Mouse (Mus musculus) midbrain, embryonic 10.5 days (tissue): ENCODE data around the gene Serping1. TPM values are rescaled to one million over a fixed set of nuclear protein-coding genes. Genes with fewer than 3 reads are reported as not detected.

Source experiments
- DNase-seq: peaks from one replicate; pipeline ENCODE4 v3.0.0-alpha.2; 2017; ENCODE audit warnings: low spot score
- H3K27ac ChIP-seq: fragments of 300-500 bp; sonication (generic); replicated peaks from 2 replicates; pipeline ENCODE4 v1.5.1; 2016; ENCODE audit warnings: mild to moderate bottlenecking
- H3K27me3 ChIP-seq: fragments of 300-500 bp; sonication (generic); 2 replicates; pipeline ENCODE4 v1.6.1; 2016; ENCODE audit warnings: low read depth, mild to moderate bottlenecking; ENCODE audit not compliant: poor library complexity, severe bottlenecking
- H3K36me3 ChIP-seq: fragments of 300-500 bp; sonication (generic); 2 replicates; pipeline ENCODE4 v1.6.1; 2016; ENCODE audit warnings: mild to moderate bottlenecking, moderate library complexity
- H3K4me1 ChIP-seq: fragments of 300-500 bp; sonication (generic); 2 replicates; pipeline ENCODE4 v1.6.1; 2016
- H3K4me3 ChIP-seq: fragments of 300-500 bp; sonication (generic); 2 replicates; pipeline ENCODE4 v1.5.1; 2016; ENCODE audit warnings: mild to moderate bottlenecking, moderate library complexity
- H3K9me3 ChIP-seq: fragments of 300-500 bp; sonication (generic); replicated peaks from 2 replicates; pipeline ENCODE4 v1.6.1; 2016; ENCODE audit warnings: mild to moderate bottlenecking
- whole genome bisulfite sequencing: fragments of 180-500 bp; shearing (Covaris S2); methylation state at CpG from one replicate; pipeline ENCODE4 v1.1.7; 2016; 5-methylcytosine and 5-hydroxymethylcytosine counted together
- polyA plus RNA-seq: library from polyadenylated mRNA; unstranded; fragments of >200 nt; fragmentation: Nextera tagmentation; extraction: Ambion mirVana; gene quantifications from 2 replicates; pipeline ENCODE4 v1.2.1, GENCODE M21; 2016

Serping1 gene
- polyA plus RNA-seq, 1 experiment from 2014 or later = 27.6 TPM

DNA sequence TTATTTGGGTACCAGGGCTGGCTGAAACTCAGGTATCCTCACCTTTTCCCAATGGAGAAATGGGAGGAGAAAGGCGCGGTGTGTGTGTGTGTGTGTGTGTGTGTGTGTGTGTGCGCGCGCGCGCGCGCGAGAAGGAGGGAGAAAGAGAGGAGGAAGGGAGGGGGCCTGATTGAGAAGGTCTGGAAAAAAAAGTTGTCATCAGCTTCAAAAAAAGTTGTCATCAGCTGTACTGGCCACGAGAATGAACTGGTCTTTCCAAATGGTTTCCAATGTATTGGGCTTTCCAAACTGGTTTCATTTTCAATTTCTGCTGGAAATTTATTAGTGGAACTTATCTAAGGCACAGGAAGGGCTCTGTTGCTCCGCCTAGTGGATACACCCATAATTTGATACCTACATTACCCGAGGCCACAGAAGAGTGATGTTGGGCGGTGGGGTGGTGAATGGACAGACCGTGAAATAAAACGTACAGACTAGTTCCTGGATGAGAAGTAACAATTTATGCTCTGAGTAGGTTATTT lies 23.9 kb upstream of the Serping1 start:
- Histone ChIP-seq H3K27me3 (0 out of 2 replicates have a peak, but pooled peaks cover 4% of the 10 kb centered on the region), H3K27ac (peak overlapping the region; percentile 86), H3K4me1 (peaks cover 13% of the 10 kb centered on the region; the same call in 1 of the 2 replicates), H3K36me3 (no peaks in the 10 kb centered on the region), H3K9me3 (peaks cover 19% of the 10 kb centered on the region; the same call in 1 of the 2 replicates), H3K4me3 (peak overlapping the region; percentile 74)
- 2% methylated on average over 16 of the region's 16 CpGs for WGBS
- DNase-seq = peak; percentile 57

DNA sequence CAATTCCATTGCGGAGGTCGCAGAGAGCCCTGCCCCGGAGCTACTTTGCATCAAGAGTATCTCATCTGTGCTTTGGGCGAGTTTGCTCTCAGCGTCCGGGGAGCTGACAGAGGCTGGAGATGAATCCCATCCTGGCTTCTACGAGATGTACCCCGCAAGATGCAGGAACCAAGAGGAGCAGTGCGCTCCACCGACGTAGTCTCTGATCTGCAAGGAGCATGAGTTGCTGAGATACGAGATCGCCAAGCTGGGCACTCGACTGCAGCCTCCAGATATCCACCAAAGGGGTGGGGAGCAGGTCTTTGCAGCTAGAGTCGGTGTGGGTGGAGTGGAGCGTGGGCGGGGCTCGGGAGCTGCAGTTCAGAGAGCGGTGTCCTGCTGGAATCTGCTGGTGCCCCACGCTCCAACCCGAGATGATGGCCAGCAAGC lies 23.3 kb upstream of the Serping1 start, which contains the start of gene Ube2l6:
Ube2l6 (plus strand) TSS at position 336 of the 429 bp plus-strand sequence.
- peaks cover 13% of the 10 kb centered on the region; the same call in 1 of the 2 replicates for H3K4me1 ChIP-seq
- WGBS = under 1% methylated on average over 21 of the region's 21 CpGs
- 0 out of 2 replicates have a peak, but pooled peaks cover 4% of the 10 kb centered on the region for H3K27me3 ChIP-seq
- no peaks in the 10 kb centered on the region for H3K36me3 ChIP-seq
- peak; percentile 79 for DNase-seq
- peak within 1 kb of the TSS; percentile 86 for H3K27ac ChIP-seq
- peaks cover 20% of the 10 kb centered on the region; the same call in 1 of the 2 replicates for H3K9me3 ChIP-seq
- peak within 1 kb of the TSS; percentile 74 for H3K4me3 ChIP-seq

DNA sequence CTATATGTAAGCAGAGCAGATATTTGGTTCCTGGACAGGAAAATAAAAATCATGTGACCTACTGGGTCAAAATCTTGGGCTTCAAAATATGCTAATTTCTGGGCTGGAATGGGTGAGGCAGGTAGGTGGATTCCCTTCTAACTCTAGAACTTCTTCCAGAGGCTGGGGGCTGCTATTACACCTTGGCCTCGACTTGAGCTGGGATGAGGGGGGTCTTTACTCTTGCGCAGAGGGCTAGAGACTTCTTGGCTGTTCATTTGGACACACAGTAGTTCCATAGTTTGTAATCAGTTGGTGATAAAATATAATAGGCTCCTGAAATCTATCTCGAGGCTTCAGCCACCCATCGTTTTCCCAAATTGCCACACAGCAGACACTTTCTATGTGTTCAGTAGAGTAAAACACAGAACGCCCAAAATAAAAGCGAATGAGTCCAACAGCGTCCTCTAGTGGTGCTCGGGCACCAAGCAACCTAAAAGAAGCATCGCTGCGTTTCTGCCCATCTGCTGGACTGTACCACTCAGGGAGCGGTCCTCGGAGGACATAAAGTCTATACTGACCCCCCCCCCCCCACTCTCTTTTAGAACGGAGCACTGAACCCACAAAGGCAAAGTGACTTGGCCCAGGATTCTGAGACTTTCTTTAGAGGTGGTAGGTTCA lies 22.7 kb upstream of the Serping1 start:
- Histone ChIP-seq H3K9me3 (peaks cover 20% of the 10 kb centered on the region; the same call in 1 of the 2 replicates), H3K27ac (peak overlapping the region; percentile 86), H3K4me3 (peak overlapping the region; percentile 74), H3K4me1 (peaks cover 13% of the 10 kb centered on the region; the same call in 1 of the 2 replicates), H3K36me3 (no peaks in the 10 kb centered on the region), H3K27me3 (0 out of 2 replicates have a peak, but pooled peaks cover 4% of the 10 kb centered on the region)
- peak; percentile 86 for DNase-seq
- WGBS = 10% methylated on average over 13 of the region's 13 CpGs

DNA sequence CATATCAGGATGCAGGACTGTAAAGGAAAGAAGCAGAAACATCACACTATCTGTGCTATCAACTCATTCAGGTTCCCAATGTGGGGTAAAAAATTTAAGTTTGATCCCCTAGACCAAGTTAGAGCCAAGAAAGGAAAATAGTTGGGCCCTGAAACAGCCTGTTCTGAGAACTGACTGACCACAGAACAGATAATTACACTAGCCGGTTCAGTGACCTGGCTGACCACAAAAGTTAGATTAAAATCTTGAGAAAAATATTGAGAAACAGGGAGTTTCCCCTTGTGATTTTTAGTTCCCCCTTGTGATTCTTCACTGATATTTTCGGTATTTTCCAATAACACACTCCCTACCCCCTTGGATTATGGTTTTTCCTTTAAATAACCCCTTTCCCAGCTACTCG lies 18.6 kb upstream of the Serping1 start:
- no peak for DNase-seq
- Histone ChIP-seq H3K36me3 (no peaks in the 10 kb centered on the region), H3K4me3 (no peak overlapping the region), H3K9me3 (peaks cover 20% of the 10 kb centered on the region; the same call in 1 of the 2 replicates), H3K27ac (no peak overlapping the region), H3K4me1 (peaks cover 17% of the 10 kb centered on the region; the same call in 1 of the 2 replicates), H3K27me3 (no peaks in the 10 kb centered on the region)
- 88% methylated on average over 3 of the region's 3 CpGs for WGBS

DNA sequence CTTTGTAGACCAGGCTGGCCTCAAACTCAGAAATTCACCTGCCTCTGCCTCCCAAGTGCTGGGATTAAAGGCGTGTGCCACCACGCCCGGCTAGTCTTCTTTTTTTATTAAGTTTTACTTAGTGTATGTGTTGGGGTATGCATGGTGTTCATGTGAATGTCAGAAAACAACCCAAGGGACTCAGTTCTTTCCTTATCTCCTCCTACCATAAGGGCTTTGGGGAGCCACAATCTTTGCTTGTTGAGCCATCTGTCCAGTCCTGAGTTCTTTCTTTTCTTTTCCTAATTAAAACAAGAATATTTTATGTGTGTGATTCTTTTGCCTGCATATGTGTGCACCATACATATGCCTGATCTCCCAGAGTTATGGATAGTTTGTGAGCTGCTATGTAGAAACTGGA lies 17.9 kb upstream of the Serping1 start:
- no peaks in the 10 kb centered on the region for H3K27me3 ChIP-seq
- no peak overlapping the region for H3K4me3 ChIP-seq
- peaks cover 14% of the 10 kb centered on the region; the same call in 1 of the 2 replicates for H3K4me1 ChIP-seq
- peaks cover 20% of the 10 kb centered on the region; the same call in 1 of the 2 replicates for H3K9me3 ChIP-seq
- H3K36me3 ChIP-seq = no peaks in the 10 kb centered on the region
- WGBS = 92% methylated on average over 3 of the region's 3 CpGs
- DNase-seq = no peak
- no peak overlapping the region for H3K27ac ChIP-seq

DNA sequence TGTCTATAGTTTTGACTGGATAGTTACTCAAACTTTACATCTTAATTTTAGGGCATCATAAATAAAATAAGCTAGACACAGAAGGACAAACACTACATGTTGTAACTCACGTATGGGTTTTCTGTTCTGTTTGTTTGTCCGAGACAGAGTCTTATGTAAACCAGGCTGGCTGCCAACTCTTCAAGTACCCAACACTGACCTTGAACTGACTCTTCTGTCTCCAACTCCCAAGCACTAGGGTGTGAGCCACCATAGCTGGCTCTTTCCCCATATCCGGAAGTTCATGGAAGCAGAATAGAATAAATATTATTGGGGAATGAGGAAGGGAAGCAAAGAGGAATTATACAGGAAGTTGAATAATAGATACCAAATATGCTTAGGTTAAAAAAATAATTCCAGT lies 17.3 kb upstream of the Serping1 start:
- Histone ChIP-seq H3K4me3 (no peak overlapping the region), H3K27ac (no peak overlapping the region), H3K27me3 (no peaks in the 10 kb centered on the region), H3K36me3 (no peaks in the 10 kb centered on the region), H3K4me1 (0 out of 2 replicates have a peak, but pooled peaks cover 8% of the 10 kb centered on the region), H3K9me3 (peaks cover 20% of the 10 kb centered on the region; the same call in 1 of the 2 replicates)
- DNase-seq = no peak
- 91% methylated on average over 3 of the region's 3 CpGs for WGBS

DNA sequence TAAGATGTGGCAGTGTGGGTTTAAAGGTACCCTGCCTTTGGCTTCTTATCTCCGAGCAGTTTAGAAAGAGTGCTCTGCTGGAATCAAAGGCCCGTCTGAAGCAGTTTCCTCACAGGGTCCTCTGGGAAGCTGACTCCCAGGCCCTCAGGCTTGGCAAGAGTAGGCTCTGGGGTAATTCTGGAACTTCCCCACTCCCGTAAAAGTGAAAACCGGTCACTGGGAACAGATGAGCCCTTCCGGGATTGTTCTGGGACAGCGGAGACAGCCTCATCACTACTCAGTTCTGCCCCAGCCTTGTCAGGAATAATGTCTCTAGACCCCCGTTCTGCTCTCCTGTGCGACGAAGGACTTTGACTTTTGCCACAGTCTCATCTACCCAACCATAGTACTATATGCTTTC lies 15.2 kb upstream of the Serping1 start:
- 55% methylated on average over 9 of the region's 9 CpGs for WGBS
- 0 out of 2 replicates have a peak, but pooled peaks cover 8% of the 10 kb centered on the region for H3K4me1 ChIP-seq
- no peak overlapping the region for H3K4me3 ChIP-seq
- H3K27me3 ChIP-seq = no peaks in the 10 kb centered on the region
- peaks cover 14% of the 10 kb centered on the region; the same call in 1 of the 2 replicates for H3K9me3 ChIP-seq
- no peaks in the 10 kb centered on the region for H3K36me3 ChIP-seq
- DNase-seq = no peak
- H3K27ac ChIP-seq = no peak overlapping the region

DNA sequence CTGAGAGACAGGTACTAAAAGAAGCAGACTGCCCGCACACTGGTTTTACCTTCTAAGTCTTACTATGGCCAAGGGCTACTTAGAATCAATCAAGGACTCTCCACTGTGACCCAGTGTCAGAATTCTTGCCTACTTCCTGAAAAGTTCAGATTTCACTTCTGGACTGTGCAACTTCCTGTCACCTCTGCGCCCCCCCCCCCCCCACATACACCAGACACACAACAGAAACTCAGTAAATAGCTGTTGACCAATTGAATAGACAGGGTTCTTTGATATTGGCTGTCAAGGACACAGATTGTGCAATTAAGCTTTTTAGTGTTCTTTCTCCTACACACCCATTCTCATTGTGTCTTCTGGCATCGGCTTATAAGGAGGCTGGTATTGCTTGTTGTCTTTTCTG lies 13.1 kb upstream of the Serping1 start:
- Histone ChIP-seq H3K27me3 (no peaks in the 10 kb centered on the region), H3K4me3 (no peak overlapping the region), H3K4me1 (0 out of 2 replicates have a peak, but pooled peaks cover 8% of the 10 kb centered on the region), H3K27ac (no peak overlapping the region), H3K36me3 (no peaks in the 10 kb centered on the region), H3K9me3 (no peaks in the 10 kb centered on the region)
- WGBS = 85% methylated on average over 3 of the region's 3 CpGs
- no peak for DNase-seq

DNA sequence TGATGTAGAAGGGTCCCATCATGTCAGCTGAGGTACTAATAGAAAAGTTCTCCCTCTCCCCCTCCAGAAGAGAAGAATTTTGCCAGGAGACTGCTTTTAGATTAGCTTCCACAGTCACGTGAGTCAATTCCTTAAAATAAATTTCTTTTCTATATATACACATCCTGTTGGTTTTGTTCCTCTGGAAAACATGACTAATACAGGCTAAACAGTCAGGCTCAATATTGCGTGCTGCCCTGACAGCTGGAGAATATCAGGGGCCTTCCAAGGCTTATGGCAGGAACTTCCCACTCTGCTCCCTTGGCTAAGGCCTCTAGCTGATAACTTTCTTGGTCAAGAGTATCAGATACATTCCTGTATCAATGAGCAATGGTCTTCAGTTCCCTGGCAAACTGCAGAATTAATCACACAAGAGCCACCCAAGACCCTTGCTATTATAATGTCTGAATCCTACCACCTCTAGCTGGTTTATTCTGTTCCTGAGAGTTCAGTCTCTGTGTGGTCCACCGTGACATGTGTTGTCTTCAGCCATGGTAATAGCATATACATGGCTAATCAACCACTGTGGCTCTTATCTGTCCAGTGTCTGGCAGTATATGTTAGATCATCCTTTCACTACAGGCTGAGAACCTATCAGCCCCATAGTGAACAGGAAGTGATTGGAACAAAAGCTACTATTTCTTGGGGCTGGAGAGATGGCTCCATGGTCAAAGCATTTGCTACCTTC lies 8.8 kb upstream of the Serping1 start:
- DNase-seq = no peak
- Histone ChIP-seq H3K27ac (no peak overlapping the region), H3K4me1 (no peaks in the 10 kb centered on the region), H3K36me3 (no peaks in the 10 kb centered on the region), H3K9me3 (no peaks in the 10 kb centered on the region), H3K4me3 (no peak overlapping the region), H3K27me3 (no peaks in the 10 kb centered on the region)
- WGBS = 88% methylated on average over 3 of the region's 3 CpGs

DNA sequence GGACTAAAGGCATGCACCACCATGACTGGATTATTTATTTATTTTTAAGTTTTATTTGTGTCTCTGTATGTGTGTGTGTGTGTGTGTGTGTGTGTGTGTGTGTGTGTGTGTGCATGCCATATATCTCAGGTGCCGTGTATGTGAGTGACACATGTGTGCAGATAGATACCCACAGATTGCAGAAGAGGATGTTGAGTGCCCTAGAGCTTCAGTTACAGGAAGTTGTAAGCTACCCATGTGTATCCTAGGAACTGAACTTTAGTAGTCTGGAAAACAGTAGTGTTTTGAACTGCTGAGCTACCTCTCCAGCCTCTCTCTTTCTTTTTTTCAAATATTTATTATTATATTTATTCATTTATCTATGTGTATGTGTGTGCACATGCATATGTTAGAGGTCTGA lies 8.1 kb upstream of the Serping1 start:
- 90% methylated on average over 1 of the region's 1 CpGs for WGBS

DNA sequence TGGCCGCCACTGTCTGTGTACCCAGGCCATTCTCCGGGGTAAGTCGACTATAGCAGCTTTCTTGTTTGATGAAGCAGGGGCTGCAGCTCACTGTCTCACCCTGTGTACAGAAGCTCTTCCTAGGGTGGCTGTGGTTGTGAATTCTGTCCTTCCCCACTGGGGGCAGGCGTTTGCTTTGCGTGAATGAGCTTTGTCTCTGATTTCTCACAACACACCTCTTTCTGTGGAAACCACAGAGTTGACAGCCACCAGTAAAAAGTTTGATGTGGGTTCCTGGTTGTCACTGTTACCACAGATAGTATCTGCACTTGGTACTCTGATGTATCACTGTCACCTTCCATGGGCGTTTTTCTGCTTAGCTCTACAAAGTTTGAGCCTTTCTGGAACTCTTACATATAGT lies 4.0 kb upstream of the Serping1 start:
- H3K27me3 ChIP-seq = no peaks in the 10 kb centered on the region
- 63% methylated on average over 6 of the region's 6 CpGs for WGBS
- peaks cover 21% of the 10 kb centered on the region for H3K4me1 ChIP-seq
- no peaks in the 10 kb centered on the region for H3K36me3 ChIP-seq
- no peaks in the 10 kb centered on the region for H3K9me3 ChIP-seq
- H3K4me3 ChIP-seq = no peak overlapping the region
- H3K27ac ChIP-seq = no peak overlapping the region
- no peak for DNase-seq

More for the DNA sequence above, 8.1 kb upstream of the Serping1 start:
- H3K27ac ChIP-seq = no peak overlapping the region
- H3K9me3 ChIP-seq = no peaks in the 10 kb centered on the region
- H3K27me3 ChIP-seq = no peaks in the 10 kb centered on the region
- no peaks in the 10 kb centered on the region for H3K4me1 ChIP-seq
- no peak for DNase-seq
- H3K36me3 ChIP-seq = no peaks in the 10 kb centered on the region
- no peak overlapping the region for H3K4me3 ChIP-seq

DNA sequence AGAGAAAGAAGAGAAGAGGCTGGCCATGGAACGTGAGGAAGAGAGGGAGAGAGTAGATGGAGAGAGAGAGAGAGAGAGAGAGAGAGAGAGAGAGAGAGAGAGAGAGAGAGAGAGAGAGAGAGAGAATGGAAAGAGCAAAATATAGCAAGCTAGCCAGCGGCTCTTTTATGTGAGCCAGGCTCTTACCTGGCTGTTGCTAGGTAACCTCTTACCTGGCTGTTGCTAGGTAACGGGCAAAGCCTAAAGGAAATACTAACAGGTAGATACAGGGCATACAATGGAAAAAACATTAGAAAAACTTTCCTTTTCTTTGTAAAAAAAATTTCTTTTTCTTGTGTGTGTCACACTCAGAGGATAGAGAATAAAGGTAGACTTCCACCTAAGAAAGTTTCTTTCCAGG lies 2.5 kb upstream of the Serping1 start:
- H3K4me3 ChIP-seq = no peak overlapping the region
- no peak for DNase-seq
- H3K9me3 ChIP-seq = no peaks in the 10 kb centered on the region
- H3K27ac ChIP-seq = peak overlapping the region; percentile 46
- H3K4me1 ChIP-seq = peaks cover 34% of the 10 kb centered on the region
- WGBS = 61% methylated on average over 3 of the region's 3 CpGs
- H3K36me3 ChIP-seq = no peaks in the 10 kb centered on the region
- 0 out of 2 replicates have a peak, but pooled peaks cover 4% of the 10 kb centered on the region for H3K27me3 ChIP-seq
